In genomic region chr16:57352751-57353150, GRCm38 (mm10) we compare ENCODE assay signal across 9 mouse cellular contexts. TPM values are rescaled to one million over a fixed set of nuclear protein-coding genes. Genes with fewer than 3 reads are reported as not detected.
DNase-seq lines count a peak whose midpoint lies in the region; ATAC-seq and TF ChIP-seq lines count a peak whose summit lies in the region.
"Had no signal": no experiment of that assay in that cellular context is flagged by ENCODE, and none has a peak within 500 bp of the region (broad histone marks: within the 10 kb centered on the region; RNA-seq: fewer than 3 reads in every experiment).

Gene Filip1l (plus strand): TSS chr16:57353093.

- H3K4me2 ChIP-seq in kidney, postnatal 0 days (ENCODE audit: low read length), result no peak within 1 kb of the TSS
- H3K4me2 ChIP-seq in limb, embryonic 15.5 days, result no peak within 1 kb of the TSS
- H3K4me2 ChIP-seq: liver, embryonic 13.5 days had no signal

- H3K4me1 ChIP-seq in kidney, postnatal 0 days (replicated peaks; ENCODE audit: insufficient read depth, low read length), result no peaks in the 10 kb centered on the region
- H3K4me1 ChIP-seq in heart, embryonic 10.5 days, result peaks cover 31% of the 10 kb centered on the region
- peaks cover 11% of the 10 kb centered on the region; the same call in 1 of the 2 replicates for H3K4me1 ChIP-seq in limb, embryonic 15.5 days
- H3K4me1 ChIP-seq: liver, embryonic 13.5 days had no signal

- ATAC-seq in kidney, postnatal 0 days (replicated peaks; ENCODE audit: low FRiP score, low read depth), result no peak
- ATAC-seq in limb, embryonic 15.5 days (ENCODE audit: insufficient number of reproducible peaks, low FRiP score, low TSS enrichment, low read depth), result no peak

- H3K9me3 ChIP-seq in kidney, postnatal 0 days (replicated peaks; ENCODE audit: low read length), result no peaks in the 10 kb centered on the region
- no peaks in the 10 kb centered on the region for H3K9me3 ChIP-seq in heart, embryonic 10.5 days
- no peaks in the 10 kb centered on the region for H3K9me3 ChIP-seq in limb, embryonic 15.5 days
- H3K9me3 ChIP-seq: liver, embryonic 13.5 days had no signal

- H3K27ac ChIP-seq in kidney, postnatal 0 days, result no peak within 1 kb of the TSS
- H3K27ac ChIP-seq in heart, embryonic 10.5 days, result peak within 1 kb of the TSS; percentile 80
- H3K27ac ChIP-seq in limb, embryonic 15.5 days, result peak within 1 kb of the TSS; percentile 17; the same call in 1 of the 2 replicates
- H3K27ac ChIP-seq: liver, embryonic 13.5 days had no signal

- WGBS in kidney, postnatal 0 days, result 83% methylated on average over 6 of the region's 6 CpGs
- WGBS in heart, embryonic 10.5 days, result 64% methylated on average over 6 of the region's 6 CpGs
- WGBS in limb, embryonic 15.5 days, result 75% methylated on average over 6 of the region's 6 CpGs

- H3K27me3 ChIP-seq in kidney, postnatal 0 days (ENCODE audit: insufficient read depth, low read length), result no peaks in the 10 kb centered on the region
- no peaks in the 10 kb centered on the region for H3K27me3 ChIP-seq in heart, embryonic 10.5 days (ENCODE audit: insufficient read depth, poor library complexity, severe bottlenecking)
- no peaks in the 10 kb centered on the region for H3K27me3 ChIP-seq in limb, embryonic 15.5 days
- H3K27me3 ChIP-seq: liver, embryonic 13.5 days had no signal

- DNase-seq in kidney, postnatal 0 days (ENCODE audit: low spot score), result no peak
- no peak for DNase-seq in kidney, postnatal 14 days
- DNase-seq in adrenal gland, postnatal 4 days (ENCODE audit: low spot score in 2 of 2), result no peak
- DNase-seq in heart, embryonic 10.5 days (ENCODE audit: low spot score), result no peak
- DNase-seq in adipocyte (ENCODE audit: low spot score), result no peak
- no peak for DNase-seq in urinary bladder, postnatal 10 days (ENCODE audit: low spot score)
- DNase-seq in kidney, adult 8-10 months, result no peak
- DNase-seq: liver, embryonic 13.5 days had no signal

- TF ChIP-seq CTCF in kidney, postnatal 0 days (IDR thresholded peaks at IDR 0.05; ENCODE audit: low read depth), result no peak

- H3K9ac ChIP-seq in kidney, postnatal 0 days (ENCODE audit: low read depth, low read length), result no peak within 1 kb of the TSS
- H3K9ac ChIP-seq in limb, embryonic 15.5 days, result no peak within 1 kb of the TSS
- H3K9ac ChIP-seq: liver, embryonic 13.5 days had no signal

- no peaks in the 10 kb centered on the region for H3K36me3 ChIP-seq in kidney, postnatal 0 days (ENCODE audit: insufficient read depth, low read length)
- H3K36me3 ChIP-seq in heart, embryonic 10.5 days, result no peaks in the 10 kb centered on the region
- H3K36me3 ChIP-seq in limb, embryonic 15.5 days, result no peaks in the 10 kb centered on the region
- H3K36me3 ChIP-seq: liver, embryonic 13.5 days had no signal

- no peak within 1 kb of the TSS for H3K4me3 ChIP-seq in kidney, postnatal 0 days (replicated peaks; ENCODE audit: low read depth, low read length)
- H3K4me3 ChIP-seq in heart, embryonic 10.5 days, result peak within 1 kb of the TSS; percentile 16; the same call in 1 of the 2 replicates
- no peak within 1 kb of the TSS for H3K4me3 ChIP-seq in limb, embryonic 15.5 days
- H3K4me3 ChIP-seq: liver, embryonic 13.5 days had no signal

RNA-seq across cellular contexts. Expression of gene Filip1l, which starts in this region (rescaled TPM):
- polyA plus RNA-seq in kidney, postnatal 0 days (2015; fragmentation: Nextera tagmentation; extraction: Ambion mirVana), result 30.4 and 32.5 TPM in 2 replicates
- 10 to 100 TPM; 22.6 to 23.5 TPM for total RNA-seq in adrenal gland, postnatal 4 days (2021)
- 16.0 and 20.3 TPM in 2 replicates for polyA plus RNA-seq in heart, embryonic 10.5 days (2016; fragmentation: Nextera tagmentation; extraction: Ambion mirVana)
- polyA plus RNA-seq in limb, embryonic 15.5 days (2015; fragmentation: Nextera tagmentation; extraction: Ambion mirVana), result 46.3 and 46.8 TPM in 2 replicates
